9 mouse cellular contexts compared by ENCODE assay signal in genomic region chr7:19889881-19890280, GRCm38 (mm10). TPM values are rescaled to one million over a fixed set of nuclear protein-coding genes. Genes with fewer than 3 reads are reported as not detected.
DNase-seq lines count a peak whose midpoint lies in the region; ATAC-seq and TF ChIP-seq lines count a peak whose summit lies in the region.
"Had no signal": no experiment of that assay in that cellular context is flagged by ENCODE, and none has a peak within 500 bp of the region (broad histone marks: within the 10 kb centered on the region; RNA-seq: fewer than 3 reads in every experiment).

No protein-coding gene starts in this region.

- DNase-seq in cerebellum, postnatal 10 days: peak; percentile 44 to 50
- DNase-seq in cerebellum, adult 8-10 months: no peak
- no peak for DNase-seq in left cerebral cortex, adult 2 months (ENCODE audit: extremely low spot score in 1 of 2, low spot score in 2 of 2)
- DNase-seq in left cerebral cortex, postnatal 25 days (ENCODE audit: low spot score in 2 of 2): no peak
- DNase-seq in T-cell, adult 2 months (ENCODE audit: low spot score): peak; percentile 54
- DNase-seq in thymus, postnatal 25 days: peak; percentile 73

- ATAC-seq in granulocyte monocyte progenitor cell, adult 5-6 weeks (replicated peaks; ENCODE audit: poor library complexity, severe bottlenecking): peak; percentile 68
- ATAC-seq in megakaryocyte progenitor cell, adult 5-6 weeks (replicated peaks; ENCODE audit: poor library complexity): peak; percentile 83

- TF ChIP-seq CTCF in left cerebral cortex, adult 2 months (IDR thresholded peaks at IDR 0.05): peak; percentile 77

- intact Hi-C loops in left cerebral cortex, adult 2 months (cut with DNase I): no loop called here
- intact Hi-C loops in left cerebral cortex, postnatal 25 days (cut with DNase I): no loop called here

- no peak overlapping the region for H3K27ac ChIP-seq in left cerebral cortex, adult 2 months

- no peak overlapping the region for H3K4me3 ChIP-seq in left cerebral cortex, adult 2 months
- H3K4me3 ChIP-seq: myocyte had no signal

RNA-seq across cellular contexts. Expression of gene Ceacam19, which starts 2.1 kb away (rescaled TPM):
- not detected for total RNA-seq in left cerebral cortex, adult 2 months (2021)
- total RNA-seq in left cerebral cortex, postnatal 25 days (2021): not detected
- total RNA-seq in granulocyte monocyte progenitor cell, adult 5-6 weeks (2014; fragmentation: Nextera tagmentation): not detected in 2 replicates
- not detected in 2 replicates for total RNA-seq in granulocyte monocyte progenitor cell, adult 5-6 weeks (2017)
- not detected in 2 replicates for total RNA-seq in megakaryocyte progenitor cell, adult 5-6 weeks (2015)
- 0.03 TPM in 1 of 2 replicates, not detected in the other for total RNA-seq in megakaryocyte progenitor cell, adult 5-6 weeks (2017)

RNA-seq across cellular contexts. Expression of gene Ceacam16, which starts 28.8 kb away (rescaled TPM):
- total RNA-seq in left cerebral cortex, adult 2 months (2021): not detected
- not detected for total RNA-seq in left cerebral cortex, postnatal 25 days (2021)
- total RNA-seq in granulocyte monocyte progenitor cell, adult 5-6 weeks (2014; fragmentation: Nextera tagmentation): not detected in 2 replicates
- total RNA-seq in granulocyte monocyte progenitor cell, adult 5-6 weeks (2017): 0.56 TPM in 1 of 2 replicates, not detected in the other
- total RNA-seq in megakaryocyte progenitor cell, adult 5-6 weeks (2015): not detected in 2 replicates
- total RNA-seq in megakaryocyte progenitor cell, adult 5-6 weeks (2017): not detected in 2 replicates

RNA-seq across cellular contexts. Expression of gene Pvr, which starts 31.1 kb away (rescaled TPM):
- total RNA-seq in left cerebral cortex, adult 2 months (2021): 10 to 100 TPM; 14.6 to 14.8 TPM
- 10 to 100 TPM; 10.7 to 13.3 TPM for total RNA-seq in left cerebral cortex, postnatal 25 days (2021)
- 10.7 and 32.3 TPM in 2 replicates for total RNA-seq in granulocyte monocyte progenitor cell, adult 5-6 weeks (2014; fragmentation: Nextera tagmentation)
- 10.9 and 11.3 TPM in 2 replicates for total RNA-seq in granulocyte monocyte progenitor cell, adult 5-6 weeks (2017)
- total RNA-seq in megakaryocyte progenitor cell, adult 5-6 weeks (2015): 10.2 and 13.0 TPM in 2 replicates
- 7.5 and 9.7 TPM in 2 replicates for total RNA-seq in megakaryocyte progenitor cell, adult 5-6 weeks (2017)

RNA-seq across cellular contexts. Expression of gene Gm19345, which starts 38.1 kb away (rescaled TPM):
- 1 to 10 TPM; 1.7 to 2.2 TPM for total RNA-seq in left cerebral cortex, adult 2 months (2021)
- total RNA-seq in left cerebral cortex, postnatal 25 days (2021): 1 to 10 TPM; 2.3 to 2.5 TPM
- not detected in 2 replicates for total RNA-seq in granulocyte monocyte progenitor cell, adult 5-6 weeks (2014; fragmentation: Nextera tagmentation)
- total RNA-seq in granulocyte monocyte progenitor cell, adult 5-6 weeks (2017): not detected in 2 replicates
- not detected in 2 replicates for total RNA-seq in megakaryocyte progenitor cell, adult 5-6 weeks (2015)
- not detected in 2 replicates for total RNA-seq in megakaryocyte progenitor cell, adult 5-6 weeks (2017)

Comparison
In these comparisons a context has a peak if more than half of its experiments do, and no peak if none do; other contexts are left out.
1. DNase-seq: peak in cerebellum, postnatal 10 days (2 of 2), T-cell, adult 2 months (single experiment) and thymus, postnatal 25 days (single experiment); none in cerebellum, adult 8-10 months (single experiment), left cerebral cortex, adult 2 months (0 of 2) and left cerebral cortex, postnatal 25 days (0 of 2).